In genomic region chr7:127511808-127512230, GRCm38 (mm10) we compare ENCODE assay signal across 8 mouse cellular contexts. TPM values are rescaled to one million over a fixed set of nuclear protein-coding genes. Genes with fewer than 3 reads are reported as not detected.
DNase-seq lines count a peak whose midpoint lies in the region; ATAC-seq and TF ChIP-seq lines count a peak whose summit lies in the region.

Gene Srcap (plus strand): TSS chr7:127511983.

- H3K27ac ChIP-seq in ES-E14 (ENCODE audit: insufficient read depth, low read depth, low read length, poor library complexity, severe bottlenecking): peak within 1 kb of the TSS; percentile 96
- peak within 1 kb of the TSS; percentile 99 for H3K27ac ChIP-seq in forebrain, embryonic 15.5 days (replicated peaks)
- H3K27ac ChIP-seq in layer of hippocampus, adult 2 months: peak within 1 kb of the TSS; percentile 100
- H3K27ac ChIP-seq in lung, embryonic 14.5 days (ENCODE audit: low read depth): peak within 1 kb of the TSS; percentile 97

- 0% methylated on average over 37 of the region's 37 CpGs for WGBS in forebrain, embryonic 15.5 days
- WGBS in lung, embryonic 14.5 days: under 1% methylated on average over 36 of the region's 37 CpGs

- H3K4me1 ChIP-seq in ES-E14 (ENCODE audit: control insufficient read depth in 2 of 2, insufficient read depth in 2 of 2, low read length in 2 of 2, poor library complexity in 1 of 2): peaks cover 0 to 4% of the 10 kb centered on the region in 2 experiments; a peak in 3 of 4 replicates
- peaks cover 26% of the 10 kb centered on the region for H3K4me1 ChIP-seq in forebrain, embryonic 15.5 days
- peaks cover 5% of the 10 kb centered on the region; the same call in 1 of the 2 replicates for H3K4me1 ChIP-seq in lung, embryonic 14.5 days (ENCODE audit: insufficient read depth)

- H3K36me3 ChIP-seq in ES-E14 (ENCODE audit: control insufficient read depth, insufficient read depth, low read length, poor library complexity, severe bottlenecking): peaks cover 4% of the 10 kb centered on the region
- peaks cover 19% of the 10 kb centered on the region for H3K36me3 ChIP-seq in forebrain, embryonic 15.5 days
- peaks cover 28% of the 10 kb centered on the region for H3K36me3 ChIP-seq in lung, embryonic 14.5 days (ENCODE audit: insufficient read depth)

- H3K27me3 ChIP-seq in forebrain, embryonic 15.5 days: no peaks in the 10 kb centered on the region
- H3K27me3 ChIP-seq in lung, embryonic 14.5 days (ENCODE audit: insufficient read depth, low read length): no peaks in the 10 kb centered on the region

- H3K9ac ChIP-seq in ES-E14 (ENCODE audit: insufficient read depth, low read depth, low read length, poor library complexity, severe bottlenecking): peak within 1 kb of the TSS; percentile 97
- peak within 1 kb of the TSS; percentile 91 for H3K9ac ChIP-seq in forebrain, embryonic 15.5 days (replicated peaks)
- peak within 1 kb of the TSS; percentile 85 for H3K9ac ChIP-seq in lung, embryonic 14.5 days

- peak within 1 kb of the TSS; percentile 57 for H3K4me2 ChIP-seq in forebrain, embryonic 15.5 days (replicated peaks)
- H3K4me2 ChIP-seq in lung, embryonic 14.5 days: peak within 1 kb of the TSS; percentile 57

- in situ Hi-C loops in ES-E14 (cut with MboI; ENCODE audit: low sequenced_read_pairs in 2 of 2, unreplicated experiment in 2 of 2): no loop called here

- H3K9me3 ChIP-seq in ES-E14 (ENCODE audit: control insufficient read depth, insufficient read depth, low read depth, low read length): no peaks in the 10 kb centered on the region
- no peaks in the 10 kb centered on the region for H3K9me3 ChIP-seq in forebrain, embryonic 15.5 days
- H3K9me3 ChIP-seq in lung, embryonic 14.5 days (ENCODE audit: low read depth, low read length): no peaks in the 10 kb centered on the region

- ATAC-seq in forebrain, embryonic 15.5 days (replicated peaks): peak; percentile 100
- peak; percentile 98 for ATAC-seq in lung, embryonic 14.5 days (ENCODE audit: insufficient read depth)

- TF ChIP-seq CTCF in layer of hippocampus, adult 2 months (conservative IDR thresholded peaks at IDR 0.05): no peak
- TF ChIP-seq CTCF in lung, embryonic 14.5 days (IDR thresholded peaks at IDR 0.05; ENCODE audit: low read depth): no peak

- peak within 1 kb of the TSS; percentile 74 to 85 for H3K4me3 ChIP-seq in ES-E14 (ENCODE audit: insufficient read depth in 1 of 2, low read depth in 1 of 2, low read length in 2 of 2, poor library complexity in 1 of 2, severe bottlenecking in 1 of 2)
- peak within 1 kb of the TSS; percentile 89 for H3K4me3 ChIP-seq in forebrain, embryonic 15.5 days
- peak within 1 kb of the TSS; percentile 57 for H3K4me3 ChIP-seq in layer of hippocampus, adult 2 months
- H3K4me3 ChIP-seq in lung, embryonic 14.5 days (ENCODE audit: low read depth, low read length): peak within 1 kb of the TSS; percentile 78

- DNase-seq in ES-E14 (ENCODE audit: low read depth, low spot score): peak; percentile 91
- DNase-seq in cerebellum, adult 11 months: peak; percentile 96
- DNase-seq in heart, postnatal 25 days (ENCODE audit: low spot score): peak; percentile 94
- DNase-seq in layer of hippocampus, adult 2 months (ENCODE audit: low spot score in 2 of 2): peak; percentile 94 to 97
- peak; percentile 99 for DNase-seq in lung, embryonic 14.5 days
- peak; percentile 88 for DNase-seq in ovary, postnatal 10 days (ENCODE audit: low spot score)
- DNase-seq in thymus, postnatal 10 days (ENCODE audit: low spot score in 2 of 2): peak; percentile 95 to 97

- intact Hi-C loops in heart, postnatal 25 days (cut with DNase I): loop anchor here (1.0 to 5.0 kb wide), 3 partner anchors 34 to 250 kb away; partner anchors contain the start of genes Ccdc189, Dctpp1 and Rnf40

TF ChIP-seq in ES-E14, 5 proteins besides CTCF, POLR2A, EP300 and RAD21:
- no peak for TF ChIP-seq ZNF384 (IDR thresholded peaks at IDR 0.05; ENCODE audit: low read depth, low read length)
- peak; percentile 99 for TF ChIP-seq CHD2 (IDR thresholded peaks at IDR 0.05; ENCODE audit: low read depth, low read length)
- TF ChIP-seq ZC3H11A (IDR thresholded peaks at IDR 0.05; ENCODE audit: borderline replicate concordance, low read depth, low read length): no peak
- TF ChIP-seq MAFK (IDR thresholded peaks at IDR 0.05; ENCODE audit: insufficient read depth, low read depth, low read length): no peak
- peak; percentile 95 for TF ChIP-seq HCFC1 (IDR thresholded peaks at IDR 0.05; ENCODE audit: borderline replicate concordance, insufficient read depth, low read length)

RNA-seq across cellular contexts. Expression of gene Srcap, which starts in this region (rescaled TPM):
- total RNA-seq in ES-E14 (2012; rRNA removed): 50.7 and 52.0 TPM in 2 replicates
- polyA plus RNA-seq in forebrain, embryonic 15.5 days (2015; fragmentation: Nextera tagmentation; extraction: Ambion mirVana): 54.1 and 64.2 TPM in 2 replicates
- 10 to 100 TPM; 54.4 to 58.7 TPM for total RNA-seq in heart, postnatal 25 days (2021)
- total RNA-seq in layer of hippocampus, adult 2 months (2021): 100 to 1,000 TPM; 118 to 127 TPM
- polyA plus RNA-seq in lung, embryonic 14.5 days (2014; fragmentation: Nextera tagmentation; extraction: Ambion mirVana): 61.6 and 71.3 TPM in 2 replicates

Comparison
In these comparisons a context has a peak if more than half of its experiments do, and no peak if none do; other contexts are left out.
1. Peak in every context shown above with its lines: DNase-seq, ATAC-seq, H3K4me3 ChIP-seq and H3K27ac ChIP-seq.